Mouse (Mus musculus) cortical plate, adult 2 months (tissue): ENCODE results near the gene Pde5a.

Experiments
- CTCF ChIP-seq: fragments of 200-500 bp; IDR thresholded peaks from 2 replicates; pipeline ENCODE4 v1.5.1; 2011; ENCODE audit warnings: mild to moderate bottlenecking, control low read depth, low read length; ENCODE audit not compliant: insufficient read depth; ENCODE audit errors: extremely low read depth
- POLR2A ChIP-seq: fragments of 200-500 bp; IDR thresholded peaks from 2 replicates; pipeline ENCODE4 v1.6.1; 2011; ENCODE audit warnings: mild to moderate bottlenecking, low read length, control low read depth; ENCODE audit not compliant: insufficient read depth; ENCODE audit errors: extremely low read depth

DNA sequence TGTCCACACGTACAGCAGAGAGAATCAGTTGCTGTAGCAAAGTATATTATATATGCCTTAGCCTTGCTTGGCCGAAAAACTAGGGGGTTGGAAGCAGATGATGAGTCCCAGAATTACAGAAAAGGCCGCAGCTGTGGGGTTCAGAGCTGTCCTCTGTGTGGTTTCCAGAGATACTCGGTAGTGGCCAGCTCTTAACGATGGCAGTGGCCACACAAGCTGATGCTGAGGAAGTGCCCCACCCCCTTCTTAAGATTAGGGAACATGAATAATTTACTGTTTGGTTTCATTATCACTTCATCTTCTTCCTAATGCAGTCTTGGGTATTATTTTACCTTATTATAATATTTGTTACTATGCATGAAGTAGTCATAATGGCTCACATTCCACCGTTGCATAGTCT is 71.3 kb downstream of the Pde5a start:
- TF ChIP-seq CTCF (no peak), POLR2A (no peak)
